Mouse (Mus musculus) C2C12 (cell line): ENCODE data around the gene Flad1.

Experiments used
- CEBPB ChIP-seq: IDR thresholded peaks from one replicate; pipeline ENCODE4 v1.6.1; 2011; ENCODE audit warnings: low read depth, mild to moderate bottlenecking, control low read depth, moderate library complexity
- CTCF ChIP-seq: IDR thresholded peaks from one replicate; pipeline ENCODE4 v1.5.1; 2011; ENCODE audit not compliant: control insufficient read depth, insufficient read depth, insufficient read length
- MAX ChIP-seq: IDR thresholded peaks from one replicate; pipeline ENCODE4 v1.6.1; 2011; ENCODE audit warnings: mild to moderate bottlenecking, control low read depth
- MYOD1 ChIP-seq: IDR thresholded peaks from one replicate; pipeline ENCODE4 v1.6.1; 2011; ENCODE audit warnings: low read depth; ENCODE audit not compliant: control insufficient read depth, insufficient read length
- MYOG ChIP-seq: IDR thresholded peaks from one replicate; pipeline ENCODE4 v1.6.1; 2011; ENCODE audit not compliant: control insufficient read depth, insufficient read length; ENCODE audit errors: extremely low read depth
- USF1 ChIP-seq: IDR thresholded peaks from one replicate; pipeline ENCODE4 v1.6.1; 2011; ENCODE audit warnings: low read depth, mild to moderate bottlenecking, control low read depth, moderate library complexity

- TF ChIP-seq CTCF (no peak), MYOG (no peak), MYOD1 (no peak), CEBPB (no peak), USF1 (no peak), MAX (no peak)
These were observed 26.2 kb downstream of the Flad1 start for GRCm38 (mm10) chr3:89385451-89385850.
